Mouse (Mus musculus): ENCODE measurements around the gene Krt84.

DNA sequence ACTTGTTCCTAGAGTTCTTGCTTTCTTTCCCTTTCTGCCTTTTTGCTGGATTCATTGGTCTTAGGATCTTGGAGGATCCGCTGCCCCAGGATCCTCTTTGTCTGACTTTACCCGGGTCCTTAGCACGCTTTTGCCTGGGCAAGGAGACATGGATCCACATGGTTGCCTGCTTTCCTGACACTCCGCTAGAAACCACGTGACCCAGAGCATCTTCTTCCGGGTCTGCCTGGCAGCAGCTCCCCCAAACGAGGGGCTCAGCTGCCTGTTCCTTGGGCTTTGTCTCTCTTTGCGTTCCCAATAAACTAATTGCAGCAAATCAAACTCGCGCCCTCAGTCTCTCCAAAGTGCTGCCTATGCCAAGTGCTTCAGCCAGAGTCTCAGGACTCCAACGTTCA is 53.0 kb downstream of the Krt84 start:
- no peak for TF ChIP-seq CTCF (IDR thresholded peaks at IDR 0.05)
- TF ChIP-seq EP300 (IDR thresholded peaks at IDR 0.05; ENCODE audit: insufficient read depth, low read depth, low read length) = no peak
